ENCODE assay signal across 29 mouse cellular contexts in genomic region chr16:56518024-56518423, GRCm38 (mm10). TPM values are rescaled to one million over a fixed set of nuclear protein-coding genes. Genes with fewer than 3 reads are reported as not detected.
DNase-seq lines count a peak whose midpoint lies in the region; ATAC-seq and TF ChIP-seq lines count a peak whose summit lies in the region.
"Had no signal": no experiment of that assay in that cellular context is flagged by ENCODE, and none has a peak within 500 bp of the region (broad histone marks: within the 10 kb centered on the region; RNA-seq: fewer than 3 reads in every experiment).

No protein-coding gene starts in this region.

- H3K27me3 ChIP-seq in hindbrain, postnatal 0 days (ENCODE audit: insufficient read depth, low read length): no peaks in the 10 kb centered on the region
- H3K27me3 ChIP-seq in hindbrain, embryonic 16.5 days (replicated peaks; ENCODE audit: control insufficient read depth, insufficient read depth, low read length): no peaks in the 10 kb centered on the region
- no peaks in the 10 kb centered on the region for H3K27me3 ChIP-seq in lung, embryonic 16.5 days (ENCODE audit: control insufficient read depth, insufficient read depth, low read depth, low read length)
- H3K27me3 ChIP-seq in stomach, postnatal 0 days (ENCODE audit: control insufficient read depth, insufficient read depth, low read length): no peaks in the 10 kb centered on the region
- H3K27me3 ChIP-seq: forebrain, embryonic 13.5 days; heart, embryonic 13.5 days; hindbrain, embryonic 15.5 days; intestine, embryonic 15.5 days; midbrain, embryonic 15.5 days had no signal

- ATAC-seq in hindbrain, postnatal 0 days: 0 out of 2 replicates have a peak, but pooled peaks have one; percentile 29
- ATAC-seq in hindbrain, embryonic 16.5 days: no peak
- ATAC-seq in lung, embryonic 16.5 days (ENCODE audit: low read depth): peak; percentile 51; the same call in 1 of the 2 replicates
- ATAC-seq in stomach, postnatal 0 days (ENCODE audit: low FRiP score, low TSS enrichment): no peak
- ATAC-seq: forebrain, embryonic 13.5 days; intestine, embryonic 15.5 days; midbrain, embryonic 15.5 days had no signal

- H3K9ac ChIP-seq in hindbrain, postnatal 0 days (replicated peaks; ENCODE audit: low read length): no peak overlapping the region
- H3K9ac ChIP-seq in hindbrain, embryonic 16.5 days (ENCODE audit: low read depth, low read length): no peak overlapping the region
- no peak overlapping the region for H3K9ac ChIP-seq in lung, embryonic 16.5 days (ENCODE audit: low read length)
- no peak overlapping the region for H3K9ac ChIP-seq in stomach, postnatal 0 days (ENCODE audit: low read length)
- H3K9ac ChIP-seq: forebrain, embryonic 13.5 days; heart, embryonic 13.5 days; hindbrain, embryonic 15.5 days; intestine, embryonic 15.5 days; liver, embryonic 14.5 days; midbrain, embryonic 15.5 days had no signal

- H3K27ac ChIP-seq in hindbrain, postnatal 0 days: no peak overlapping the region
- no peak overlapping the region for H3K27ac ChIP-seq in hindbrain, embryonic 16.5 days (ENCODE audit: low read depth, low read length)
- H3K27ac ChIP-seq in lung, embryonic 16.5 days (ENCODE audit: low read length): peak overlapping the region; percentile 18; the same call in 1 of the 2 replicates
- peak overlapping the region; percentile 59 for H3K27ac ChIP-seq in stomach, postnatal 0 days (replicated peaks)
- H3K27ac ChIP-seq: forebrain, embryonic 13.5 days; heart, embryonic 13.5 days; hindbrain, embryonic 10.5 days; hindbrain, embryonic 15.5 days; intestine, embryonic 15.5 days; liver, embryonic 14.5 days; macrophage; midbrain, embryonic 15.5 days had no signal

- H3K36me3 ChIP-seq in hindbrain, postnatal 0 days (ENCODE audit: insufficient read depth, low read length): no peaks in the 10 kb centered on the region
- no peaks in the 10 kb centered on the region for H3K36me3 ChIP-seq in hindbrain, embryonic 16.5 days (ENCODE audit: control insufficient read depth, insufficient read depth, low read length)
- no peaks in the 10 kb centered on the region for H3K36me3 ChIP-seq in lung, embryonic 16.5 days (ENCODE audit: control insufficient read depth, insufficient read depth, low read length)
- no peaks in the 10 kb centered on the region for H3K36me3 ChIP-seq in stomach, postnatal 0 days (ENCODE audit: control insufficient read depth, insufficient read depth, low read length)
- H3K36me3 ChIP-seq: heart, embryonic 13.5 days; hindbrain, embryonic 10.5 days; hindbrain, embryonic 15.5 days; intestine, embryonic 15.5 days; midbrain, embryonic 15.5 days had no signal

- no peaks in the 10 kb centered on the region for H3K9me3 ChIP-seq in hindbrain, postnatal 0 days (ENCODE audit: low read length)
- no peaks in the 10 kb centered on the region for H3K9me3 ChIP-seq in hindbrain, embryonic 16.5 days (ENCODE audit: control insufficient read depth, low read length)
- H3K9me3 ChIP-seq in lung, embryonic 16.5 days (ENCODE audit: control insufficient read depth, low read length): no peaks in the 10 kb centered on the region
- H3K9me3 ChIP-seq in stomach, postnatal 0 days (ENCODE audit: control insufficient read depth, low read length): no peaks in the 10 kb centered on the region
- H3K9me3 ChIP-seq: forebrain, embryonic 13.5 days; heart, embryonic 13.5 days; hindbrain, embryonic 10.5 days; hindbrain, embryonic 15.5 days; intestine, embryonic 15.5 days; midbrain, embryonic 15.5 days had no signal

- TF ChIP-seq EP300 in stomach, postnatal 0 days (optimal IDR thresholded peaks at IDR 0.05): no peak

- no peaks in the 10 kb centered on the region for H3K4me1 ChIP-seq in hindbrain, postnatal 0 days (ENCODE audit: insufficient read depth, low read length)
- H3K4me1 ChIP-seq in hindbrain, embryonic 16.5 days (ENCODE audit: control insufficient read depth, insufficient read depth, low read depth, low read length): no peaks in the 10 kb centered on the region
- no peaks in the 10 kb centered on the region; the same call in 1 of the 2 replicates for H3K4me1 ChIP-seq in lung, embryonic 16.5 days (replicated peaks; ENCODE audit: control insufficient read depth, insufficient read depth, low read length)
- H3K4me1 ChIP-seq in stomach, postnatal 0 days (replicated peaks; ENCODE audit: control insufficient read depth, insufficient read depth): no peaks in the 10 kb centered on the region
- H3K4me1 ChIP-seq: forebrain, embryonic 13.5 days; hindbrain, embryonic 10.5 days; hindbrain, embryonic 15.5 days; intestine, embryonic 15.5 days; midbrain, embryonic 15.5 days had no signal

- WGBS in hindbrain, postnatal 0 days: 64% methylated on average over 9 of the region's 9 CpGs
- WGBS in hindbrain, embryonic 16.5 days: 77% methylated on average over 9 of the region's 9 CpGs
- 53% methylated on average over 9 of the region's 9 CpGs for WGBS in lung, embryonic 16.5 days
- WGBS in stomach, postnatal 0 days: 51% methylated on average over 9 of the region's 9 CpGs

- H3K4me3 ChIP-seq in hindbrain, postnatal 0 days (ENCODE audit: low read length): no peak overlapping the region
- H3K4me3 ChIP-seq in hindbrain, embryonic 16.5 days (ENCODE audit: low read length): no peak overlapping the region
- no peak overlapping the region for H3K4me3 ChIP-seq in lung, embryonic 16.5 days (ENCODE audit: low read length)
- no peak overlapping the region for H3K4me3 ChIP-seq in stomach, postnatal 0 days (ENCODE audit: low read depth, low read length)
- H3K4me3 ChIP-seq: forebrain, embryonic 13.5 days; heart, embryonic 13.5 days; hindbrain, embryonic 10.5 days; hindbrain, embryonic 15.5 days; intestine, embryonic 15.5 days; midbrain, embryonic 15.5 days had no signal

- H3K4me2 ChIP-seq in hindbrain, postnatal 0 days (ENCODE audit: low read depth, low read length): no peak overlapping the region
- H3K4me2 ChIP-seq in hindbrain, embryonic 16.5 days (ENCODE audit: low read length): no peak overlapping the region
- no peak overlapping the region for H3K4me2 ChIP-seq in lung, embryonic 16.5 days (ENCODE audit: low read depth, low read length)
- no peak overlapping the region for H3K4me2 ChIP-seq in stomach, postnatal 0 days (replicated peaks; ENCODE audit: low read depth)
- H3K4me2 ChIP-seq: forebrain, embryonic 13.5 days; heart, embryonic 13.5 days; hindbrain, embryonic 15.5 days; intestine, embryonic 15.5 days; midbrain, embryonic 15.5 days had no signal

- no peak for TF ChIP-seq CTCF in hindbrain, postnatal 0 days (IDR thresholded peaks at IDR 0.05; ENCODE audit: low read depth)
- no peak for TF ChIP-seq CTCF in stomach, postnatal 0 days (IDR thresholded peaks at IDR 0.05; ENCODE audit: low read depth)

- peak; percentile 17 for DNase-seq in hindbrain, postnatal 0 days (ENCODE audit: low spot score)
- DNase-seq in lung, postnatal 25 days (ENCODE audit: low spot score): no peak
- peak; percentile 37 for DNase-seq in lung, postnatal 36 days
- DNase-seq in stomach, postnatal 0 days (ENCODE audit: low spot score): no peak
- no peak for DNase-seq in embryo, embryonic 9.5 days (ENCODE audit: extremely low spot score)
- DNase-seq: adrenal gland, postnatal 10 days; B cell, adult 2 months; cerebellum, adult 11 months; cerebellum, adult 9-10 months; gastrocnemius, postnatal 25 days; heart, postnatal 10 days; kidney, adult 8-10 months; kidney, postnatal 10 days; layer of hippocampus, postnatal 36 days; left cerebral cortex, postnatal 4 days; right cerebral cortex, postnatal 25 days; thymus, adult 2 months; thymus, postnatal 4 days had no signal

RNA-seq across cellular contexts. Expression of gene Abi3bp, which starts 40.3 kb away (rescaled TPM):
- 0.16 and 0.25 TPM in 2 replicates for total RNA-seq in hindbrain, postnatal 0 days (2014; rRNA removed)
- polyA plus RNA-seq in hindbrain, postnatal 0 days (2015; fragmentation: Nextera tagmentation; extraction: Ambion mirVana): 1.00 and 1.0 TPM in 2 replicates
- polyA plus RNA-seq in hindbrain, embryonic 16.5 days (2015; fragmentation: Nextera tagmentation; extraction: Ambion mirVana): 0.63 and 1.2 TPM in 2 replicates
- polyA plus RNA-seq in lung, embryonic 16.5 days (2015; fragmentation: Nextera tagmentation; extraction: Ambion mirVana): 18.9 and 21.3 TPM in 2 replicates
- 24.7 and 28.6 TPM in 2 replicates for polyA plus RNA-seq in stomach, postnatal 0 days (2015; fragmentation: Nextera tagmentation; extraction: Ambion mirVana)
- total RNA-seq: common myeloid progenitor, adult 5-6 weeks had no signal
- polyA plus RNA-seq: macrophage had no signal

Comparison
In these comparisons a context has a peak if more than half of its experiments do, and no peak if none do; other contexts are left out.
1. ATAC-seq: peak in hindbrain, postnatal 0 days (single experiment) and lung, embryonic 16.5 days (single experiment); none in hindbrain, embryonic 16.5 days (single experiment) and stomach, postnatal 0 days (single experiment).
2. DNase-seq: peak in hindbrain, postnatal 0 days (single experiment) and lung, postnatal 36 days (single experiment); none in lung, postnatal 25 days (single experiment), stomach, postnatal 0 days (single experiment) and embryo, embryonic 9.5 days (single experiment).
3. H3K27ac ChIP-seq: peak in lung, embryonic 16.5 days (single experiment) and stomach, postnatal 0 days (single experiment); none in hindbrain, postnatal 0 days (single experiment) and hindbrain, embryonic 16.5 days (single experiment).